Mouse (Mus musculus): ENCODE data around the gene Pknox2. TPM values are rescaled to one million over a fixed set of nuclear protein-coding genes. Genes with fewer than 3 reads are reported as not detected.

Gene Pknox2
- polyA plus RNA-seq, 1 experiment, result 13.6 TPM

DNA sequence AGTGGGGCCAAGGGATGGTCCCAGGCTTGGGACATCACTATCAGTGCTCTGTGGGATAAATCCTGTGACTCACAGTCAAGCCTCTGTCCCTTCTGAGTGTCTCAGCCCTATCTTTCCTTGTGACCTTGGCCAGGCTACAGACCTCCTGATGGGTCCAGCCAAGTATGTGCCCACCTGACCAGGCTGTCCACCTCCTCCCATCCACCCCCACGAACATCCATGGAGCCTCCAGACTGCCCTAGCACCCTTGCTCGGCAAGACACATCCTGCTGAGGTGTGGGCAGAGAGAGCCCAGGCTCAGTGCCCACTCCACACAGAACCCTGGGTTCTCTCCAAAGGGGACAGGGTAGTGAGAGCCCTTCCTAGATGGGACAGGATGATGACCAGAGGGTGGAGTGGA, 204.6 kb downstream of the Pknox2 start:
- no peak for DNase-seq (ENCODE audit: low spot score)

DNA sequence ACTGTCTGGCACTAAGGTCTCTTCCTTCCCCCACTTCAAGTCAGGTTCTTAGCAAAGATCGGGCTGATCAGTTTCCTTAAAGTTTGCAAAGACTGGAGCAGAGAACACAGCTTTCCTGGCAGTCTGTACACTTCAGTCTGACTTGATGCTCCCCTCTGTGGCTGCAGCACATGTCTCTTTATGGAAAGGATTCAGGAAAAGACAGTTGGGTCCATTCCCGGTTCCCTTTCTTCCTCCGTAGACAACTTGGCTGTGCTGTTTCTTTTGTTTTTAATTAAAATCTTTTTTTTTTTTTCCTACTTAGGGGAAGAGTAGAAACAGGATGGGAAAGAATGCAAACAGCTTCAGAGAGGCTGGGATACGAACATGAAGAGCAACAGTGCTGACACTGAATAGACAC, 205.1 kb downstream of the Pknox2 start:
- DNase-seq (ENCODE audit: low spot score), result no peak

DNA sequence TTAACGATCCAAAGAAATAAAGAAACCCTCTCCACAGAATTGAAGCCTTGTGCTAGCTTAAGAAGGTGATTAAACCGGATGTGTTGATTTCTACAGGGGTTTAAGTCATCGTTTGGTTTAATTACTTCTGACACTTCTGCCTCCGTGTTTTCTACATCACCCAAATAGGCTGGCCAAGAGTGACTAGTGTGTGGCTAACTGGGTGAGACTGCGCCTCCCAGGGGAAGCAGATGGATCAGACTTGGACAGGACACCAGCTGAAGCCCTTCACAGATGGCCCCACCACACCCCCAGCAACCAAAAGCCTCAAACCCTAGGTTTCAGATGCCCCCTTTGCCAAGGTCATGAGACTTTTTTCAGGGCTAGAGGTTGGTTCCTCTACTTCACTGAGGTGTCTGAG, 205.6 kb downstream of the Pknox2 start:
- DNase-seq (ENCODE audit: low spot score), result no peak

DNA sequence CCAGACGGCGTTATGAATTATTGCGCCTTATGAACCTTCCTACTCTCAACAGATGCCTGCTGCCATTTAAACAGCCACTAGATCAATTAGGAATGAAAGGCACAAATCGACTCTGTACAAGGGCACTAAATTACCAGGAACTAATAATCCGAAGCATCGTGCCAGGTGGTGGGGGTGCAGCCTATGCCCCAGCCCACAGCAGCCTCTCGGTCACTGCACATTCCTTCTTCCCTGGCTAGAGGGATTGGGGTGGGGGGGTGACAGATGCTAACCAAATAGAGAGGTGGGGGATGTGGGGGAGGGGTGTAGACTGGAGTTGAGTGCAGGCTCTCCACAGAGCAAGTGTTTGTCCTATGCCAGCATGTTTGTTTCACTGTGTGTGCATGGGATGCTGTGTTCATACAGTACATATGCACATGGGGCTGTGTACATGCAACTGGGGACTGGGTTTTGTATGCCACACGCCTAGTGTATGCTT, 208.6 kb downstream of the Pknox2 start:
- DNase-seq (ENCODE audit: low spot score), result no peak

DNA sequence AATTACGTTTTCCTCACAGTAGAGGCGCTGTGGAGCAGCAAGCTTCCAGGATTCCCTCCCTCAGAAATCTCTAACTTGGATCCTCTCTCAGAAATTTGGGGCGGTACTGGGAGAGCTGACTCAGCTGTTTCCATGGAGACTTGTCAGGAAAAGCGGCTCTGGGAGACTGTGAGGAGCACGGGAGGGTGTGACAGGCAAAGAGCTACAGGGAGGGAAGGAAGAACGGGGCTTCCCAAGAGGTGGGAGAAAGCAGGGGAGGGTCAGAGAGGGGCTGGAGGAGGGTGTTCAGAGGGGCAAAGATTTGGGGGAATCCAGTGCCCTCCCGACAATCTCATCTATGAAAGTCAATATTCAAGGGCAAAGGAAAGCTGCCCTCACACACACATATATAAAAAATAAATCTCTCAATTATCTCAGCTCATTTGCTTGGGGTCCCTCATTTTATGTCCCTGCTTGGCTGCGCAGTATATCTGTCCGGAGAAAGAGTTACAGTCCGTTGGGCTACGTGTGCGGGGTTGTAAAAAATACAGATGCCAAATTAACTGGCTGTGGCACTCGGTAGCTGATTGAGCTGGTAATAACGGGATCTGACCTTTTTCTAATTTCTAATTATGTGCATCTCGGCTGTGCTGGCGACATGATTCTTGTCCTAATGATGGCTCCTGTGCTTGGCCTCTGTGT, 213.3 kb downstream of the Pknox2 start:
- DNase-seq (ENCODE audit: low spot score), result no peak

DNA sequence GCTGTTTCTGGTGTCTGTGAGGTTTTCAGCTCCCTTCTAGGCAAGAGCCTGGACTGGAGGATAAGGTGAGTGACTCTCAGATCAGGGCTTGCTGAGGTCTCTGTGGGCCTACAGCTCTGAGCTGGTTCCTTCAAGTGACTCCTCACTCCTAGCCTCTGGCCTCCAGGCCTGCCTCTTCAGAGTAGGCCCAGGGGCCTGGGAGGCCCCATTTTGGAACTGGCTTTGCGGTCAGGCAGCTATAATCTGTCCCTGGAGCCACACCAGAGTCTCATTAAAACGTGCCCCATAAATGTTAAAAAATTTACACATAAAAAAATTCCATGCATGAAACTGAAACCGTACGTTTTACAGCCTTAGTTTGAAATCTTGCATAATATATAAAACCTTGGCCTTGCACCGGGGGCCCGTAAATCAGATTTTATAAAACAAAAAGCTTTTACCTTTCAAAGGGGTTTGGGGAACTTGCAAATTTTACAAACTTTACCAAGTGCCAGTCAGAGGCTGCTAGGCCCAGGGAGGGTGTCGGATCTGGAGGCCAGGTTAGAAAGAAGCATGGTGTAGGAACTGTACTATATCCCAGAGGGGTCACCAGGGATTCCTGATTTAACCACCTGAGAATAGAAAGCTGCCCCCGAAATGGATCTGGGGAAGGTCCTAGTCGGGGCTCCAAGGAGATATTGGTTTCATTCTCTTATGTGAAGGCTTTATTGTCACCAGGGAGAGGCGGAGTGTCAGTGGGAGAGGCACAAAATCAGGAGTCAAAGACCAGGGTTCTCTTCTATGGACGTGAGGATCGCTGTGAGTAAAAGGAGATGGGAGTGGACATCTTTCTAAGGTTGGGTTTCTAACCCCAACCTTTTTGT, 214.0 kb downstream of the Pknox2 start:
- DNase-seq (ENCODE audit: low spot score), result no peak

DNA sequence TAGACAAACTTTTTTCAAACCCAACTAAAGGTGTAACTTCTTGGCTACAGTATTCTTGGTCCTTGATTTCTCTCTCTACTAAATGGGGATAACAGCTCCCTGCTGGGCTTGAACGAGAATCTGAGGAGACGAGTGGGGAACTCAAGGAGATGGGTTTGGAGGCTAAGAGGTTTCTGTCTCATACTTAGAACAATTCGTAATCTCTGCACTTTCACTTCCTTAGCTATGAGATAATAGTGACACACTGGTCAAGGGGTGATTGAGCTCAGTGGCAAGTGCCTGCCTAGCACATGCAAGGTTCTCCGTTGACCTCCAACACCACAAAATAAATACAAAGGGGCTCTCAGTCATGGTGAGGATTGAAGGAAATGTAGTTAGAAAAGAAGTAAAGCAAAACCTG, 215.6 kb downstream of the Pknox2 start:
- DNase-seq (ENCODE audit: low spot score), result no peak

DNA sequence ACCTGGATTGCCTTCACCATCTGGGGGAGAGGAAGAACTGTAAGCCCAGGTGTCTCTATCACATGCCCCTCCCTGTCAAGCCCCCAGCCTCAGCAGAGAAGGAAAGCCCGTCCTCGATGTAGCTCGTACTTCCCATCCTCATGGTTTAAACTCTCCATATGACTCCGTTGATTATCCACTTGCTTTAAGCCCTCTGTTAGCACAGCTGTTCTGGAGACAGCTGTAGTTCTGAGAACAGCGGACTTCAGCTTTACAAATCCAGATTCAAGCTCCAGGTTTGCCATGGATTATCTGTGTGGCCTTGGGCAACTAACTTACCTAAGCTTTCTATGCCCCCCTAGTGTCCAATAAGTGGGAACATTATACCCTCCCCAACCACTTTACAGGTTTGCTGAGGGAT, 223.5 kb downstream of the Pknox2 start:
- DNase-seq (ENCODE audit: low spot score), result no peak

DNA sequence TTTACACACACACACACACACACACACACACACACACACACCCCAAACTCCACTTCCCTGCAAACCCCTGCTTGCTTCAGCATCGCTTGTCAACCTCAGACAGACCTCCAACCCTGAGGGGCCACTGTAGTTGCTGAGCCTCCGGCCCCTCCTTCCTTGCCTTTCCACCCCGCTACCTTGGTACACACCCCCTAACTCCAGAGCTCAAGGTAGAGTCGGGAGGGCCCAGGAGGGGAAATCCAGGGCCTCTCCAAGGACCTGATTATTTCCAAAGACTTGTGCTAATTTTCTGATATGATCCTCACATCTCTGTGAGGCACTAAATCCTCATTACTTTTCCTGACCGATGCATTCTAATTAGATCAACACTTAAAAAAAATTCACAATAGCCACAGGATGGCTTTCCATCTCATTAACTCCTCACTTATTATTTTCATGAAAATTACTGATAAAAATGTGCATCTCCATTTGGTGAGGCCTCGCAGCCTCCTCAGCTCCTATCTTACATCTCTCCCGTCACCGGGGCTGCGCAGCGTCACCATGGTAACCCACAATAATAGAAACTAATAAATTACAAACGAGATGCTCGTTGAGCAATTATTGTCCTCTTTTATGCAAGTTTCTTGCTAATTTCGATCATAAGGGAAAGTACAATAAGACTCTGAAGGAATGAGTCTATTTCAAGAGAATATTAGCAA, 225.3 kb downstream of the Pknox2 start:
- DNase-seq (ENCODE audit: low spot score), result no peak

DNA sequence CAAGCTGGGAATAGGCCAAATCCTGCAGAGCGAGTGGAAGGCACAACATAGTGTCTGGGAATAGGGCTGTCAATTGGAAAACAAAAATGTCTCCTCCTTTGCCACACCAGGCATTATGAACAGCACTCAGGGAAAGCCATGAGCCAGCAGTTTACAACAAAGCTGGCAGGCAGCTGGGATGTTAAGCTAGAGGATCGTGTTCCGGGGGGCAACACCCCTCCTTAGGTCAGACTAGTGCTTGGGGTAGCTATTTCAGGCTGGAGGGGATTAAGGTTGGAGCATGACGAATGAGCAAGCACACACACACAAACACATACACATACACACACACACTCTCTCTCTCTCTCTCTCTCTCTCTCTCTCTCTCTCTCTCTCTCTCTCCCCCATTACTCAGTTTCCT, 227.7 kb downstream of the Pknox2 start:
- DNase-seq (ENCODE audit: low spot score), result no peak

DNA sequence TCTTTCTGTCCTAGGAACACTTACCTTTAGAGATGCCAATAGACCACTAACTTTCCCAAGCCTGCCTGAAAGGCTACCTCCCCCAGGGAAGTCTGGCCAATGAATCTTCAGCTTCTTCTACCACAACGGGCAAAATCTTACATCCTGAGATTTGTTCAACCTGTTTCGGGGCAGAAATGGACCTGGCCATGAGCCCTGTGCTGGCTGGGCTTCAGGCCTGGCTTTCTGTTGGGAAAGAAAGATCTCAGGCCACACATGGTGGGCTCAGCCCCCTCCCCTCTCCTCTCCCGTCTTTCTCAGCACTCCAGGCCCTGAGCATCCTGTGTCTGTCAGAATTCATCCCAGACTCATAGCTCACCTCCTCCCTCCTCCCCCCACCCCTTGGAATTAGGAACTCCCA, 228.6 kb downstream of the Pknox2 start:
- DNase-seq (ENCODE audit: low spot score), result no peak

DNA sequence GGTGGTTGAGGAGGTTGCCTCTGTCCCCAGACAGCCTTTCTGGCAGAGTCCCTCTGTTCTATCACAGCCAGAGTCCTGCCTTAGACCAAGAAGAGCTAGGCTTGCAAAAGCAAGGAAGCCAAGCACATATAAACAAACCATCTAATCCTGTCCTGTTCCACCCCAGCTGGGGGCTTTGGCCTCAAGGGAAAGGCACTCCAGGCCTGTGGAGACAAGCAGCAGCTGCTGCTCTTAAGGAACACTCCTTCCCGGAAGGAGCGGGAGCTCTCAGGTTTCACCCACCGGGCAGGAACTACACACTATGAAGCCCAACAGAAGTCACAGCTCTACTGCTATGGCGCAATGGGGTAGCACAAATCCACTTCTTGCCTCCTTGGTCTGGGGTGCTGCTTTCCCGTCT, 230.3 kb downstream of the Pknox2 start:
- no peak for DNase-seq (ENCODE audit: low spot score)

DNA sequence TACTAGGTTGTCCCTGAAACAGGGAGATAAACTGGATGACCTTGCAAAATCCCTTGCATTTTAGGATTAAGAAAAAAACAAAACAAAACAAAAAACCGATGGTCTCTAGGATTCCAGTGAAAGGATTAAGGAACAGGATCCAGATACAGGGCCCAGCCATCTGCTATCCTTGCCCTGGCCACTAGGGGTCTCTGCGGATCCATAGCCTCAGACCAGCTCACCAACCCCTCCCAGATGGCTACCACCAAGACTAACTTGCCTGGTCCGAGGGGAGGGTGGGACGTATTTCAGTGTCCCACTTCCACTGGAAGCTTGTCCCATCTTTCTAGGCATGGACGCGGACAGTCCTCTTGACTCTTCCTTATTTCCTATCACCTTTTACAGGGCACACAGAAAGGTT, 230.8 kb downstream of the Pknox2 start:
- DNase-seq (ENCODE audit: low spot score), result peak; percentile 60

DNA sequence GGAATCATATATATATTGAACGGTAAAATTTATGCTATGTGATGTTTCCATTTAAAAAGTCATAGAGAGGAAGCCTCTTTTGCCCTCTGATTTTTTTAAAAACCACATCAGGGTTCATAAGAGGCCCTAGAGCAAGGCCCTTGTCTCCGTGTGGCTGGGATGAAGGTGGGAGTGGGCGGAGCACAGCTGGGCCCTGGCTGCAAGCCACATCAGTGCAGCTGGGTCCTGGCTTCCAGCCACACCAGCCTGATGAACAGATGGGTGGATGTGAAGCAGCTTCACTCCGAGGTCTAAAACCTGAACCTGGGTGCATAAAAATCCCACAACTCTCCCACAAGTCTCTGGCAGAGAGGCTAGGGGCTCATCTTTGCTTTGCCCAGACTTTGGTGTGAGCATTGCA, 241.8 kb downstream of the Pknox2 start:
- no peak for DNase-seq (ENCODE audit: low spot score)

DNA sequence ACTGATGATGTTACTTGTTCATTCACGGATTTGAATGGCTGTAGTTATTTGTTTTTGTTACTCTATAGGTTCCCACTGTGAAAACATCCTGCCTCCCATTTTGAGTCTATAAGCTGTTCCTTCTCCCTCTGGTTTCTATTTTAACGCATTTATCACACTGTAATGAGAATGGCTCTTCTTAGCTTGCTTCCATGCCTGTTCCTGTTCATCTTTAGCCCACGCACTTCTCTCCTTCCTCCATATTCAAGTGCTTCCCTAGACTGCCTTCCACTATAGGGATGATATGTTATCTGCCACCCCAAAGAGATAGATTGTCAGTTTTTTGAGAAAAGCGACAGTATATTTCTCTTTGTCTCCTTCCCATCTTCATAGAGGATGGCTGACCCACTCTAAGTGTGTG, 246.7 kb downstream of the Pknox2 start:
- no peak for DNase-seq (ENCODE audit: low spot score)

DNA sequence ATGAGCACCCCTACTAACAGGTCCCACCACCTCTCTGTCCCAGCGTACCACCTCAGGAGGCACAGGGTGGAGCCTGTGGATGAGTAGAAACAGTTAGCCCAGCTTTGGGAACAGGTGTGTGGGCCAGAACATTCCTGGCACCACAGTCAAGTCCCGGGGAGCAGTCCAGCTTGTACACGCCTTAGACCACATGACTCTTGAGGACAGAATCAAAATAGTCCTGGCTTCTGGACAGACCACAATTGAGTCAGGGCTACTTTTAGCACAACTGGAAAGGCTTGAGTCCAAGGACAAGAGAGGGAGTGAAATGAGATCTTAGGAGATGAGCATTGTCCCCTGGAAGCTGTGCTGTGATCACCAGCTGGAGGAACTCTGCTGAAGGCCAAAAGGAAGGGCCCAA, 248.6 kb downstream of the Pknox2 start:
- no peak for DNase-seq (ENCODE audit: low spot score)

DNA sequence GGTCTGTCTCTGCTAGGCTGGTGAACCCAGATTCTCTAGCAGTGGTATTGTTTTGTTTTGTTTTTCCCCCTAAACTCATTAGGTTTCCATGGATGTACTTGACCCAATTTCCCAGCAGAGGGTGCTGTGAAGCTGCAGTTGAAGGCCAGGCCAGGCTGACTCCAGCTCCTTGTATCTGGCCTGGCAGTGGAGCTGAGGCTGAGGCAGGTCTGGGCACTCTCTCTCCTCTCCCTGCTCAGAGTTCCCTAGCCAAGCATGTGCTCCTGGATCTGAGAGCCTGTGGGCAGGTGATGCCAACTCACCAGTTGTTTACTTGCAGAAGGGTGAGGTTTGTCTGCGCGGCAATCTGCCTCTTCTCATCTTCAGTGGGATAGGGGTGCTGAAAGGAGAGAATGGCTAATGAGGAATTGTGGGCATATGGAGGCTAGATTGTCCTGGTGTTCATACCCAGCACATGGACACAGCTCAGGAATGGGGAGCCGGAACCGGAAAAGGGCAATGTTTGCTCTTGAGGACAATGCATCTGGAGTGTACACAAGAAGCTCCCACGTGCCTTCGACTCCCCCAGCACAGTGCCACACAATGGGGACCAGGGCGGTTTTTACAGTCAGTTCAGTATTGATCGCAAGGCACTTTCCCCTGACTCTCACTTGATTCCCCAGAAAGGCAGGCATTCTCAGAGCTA, 252.1 kb downstream of the Pknox2 start:
- DNase-seq (ENCODE audit: low spot score), result no peak

DNA sequence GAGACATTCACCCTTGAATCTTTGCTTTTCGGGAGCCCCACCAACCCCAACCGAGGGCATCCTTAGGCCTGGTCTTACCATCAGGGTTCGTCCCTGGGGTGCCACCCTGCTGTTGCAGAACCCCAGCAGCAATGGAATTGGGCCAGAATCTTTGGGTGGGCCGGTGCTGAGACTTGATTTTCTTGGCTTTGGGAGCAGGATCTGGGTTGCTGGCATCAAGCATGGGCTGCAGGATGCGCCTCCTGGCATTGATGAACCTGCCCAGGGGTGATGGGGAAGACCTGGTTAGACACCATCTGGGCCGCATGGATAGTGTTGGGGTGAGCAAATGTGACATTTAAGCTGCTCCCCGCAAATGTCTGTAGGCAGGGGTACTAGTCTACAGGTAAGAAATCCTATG, 253.0 kb downstream of the Pknox2 start:
- DNase-seq (ENCODE audit: low spot score), result no peak

DNA sequence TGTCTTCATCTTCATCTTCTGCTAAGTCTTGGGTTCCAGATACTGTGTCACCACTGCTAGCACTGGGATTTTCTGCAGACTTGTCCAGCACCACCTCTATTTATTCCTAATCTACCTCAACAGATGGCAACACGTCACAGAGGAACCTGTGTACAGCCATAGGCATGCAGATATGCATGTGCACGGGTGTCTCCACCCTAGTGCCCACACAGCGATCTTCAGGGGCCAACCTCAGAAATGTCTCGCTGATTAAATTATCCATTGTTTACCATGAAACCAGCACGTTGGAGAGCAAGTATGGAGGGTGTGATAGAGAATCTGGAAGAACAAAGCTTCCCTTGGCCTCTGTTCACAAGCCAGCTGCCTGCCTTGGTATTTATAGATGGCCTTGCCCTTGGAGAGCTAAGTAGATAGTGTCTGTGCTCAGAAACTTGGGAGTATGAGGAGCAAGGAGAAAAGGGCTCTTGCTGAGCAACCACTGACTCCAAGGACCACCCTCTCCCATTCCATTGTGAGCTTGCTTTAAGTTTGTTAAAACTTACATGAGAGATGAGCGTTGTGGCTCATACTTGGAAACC, 253.7 kb downstream of the Pknox2 start:
- DNase-seq (ENCODE audit: low spot score), result no peak

DNA sequence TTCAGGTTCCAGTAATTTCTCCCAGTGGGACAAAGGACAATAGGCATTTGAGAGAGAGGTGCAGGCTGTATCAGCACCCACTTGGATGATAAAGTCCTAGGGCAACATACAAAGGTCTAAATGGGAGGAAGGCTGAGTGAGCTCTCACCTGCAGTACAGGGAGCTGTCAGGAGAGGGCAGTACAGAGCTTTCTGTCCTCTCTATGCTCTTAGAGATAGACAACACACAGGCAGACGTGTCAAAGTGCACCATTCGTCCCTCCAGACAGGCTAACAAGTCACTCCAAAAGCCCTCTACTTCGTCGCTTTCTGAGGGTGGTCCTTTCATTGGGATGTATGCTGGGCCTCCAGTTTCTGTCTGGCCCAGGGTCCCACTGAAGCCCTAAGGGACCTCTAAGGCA, 256.7 kb downstream of the Pknox2 start:
- DNase-seq (ENCODE audit: low spot score), result no peak

DNA sequence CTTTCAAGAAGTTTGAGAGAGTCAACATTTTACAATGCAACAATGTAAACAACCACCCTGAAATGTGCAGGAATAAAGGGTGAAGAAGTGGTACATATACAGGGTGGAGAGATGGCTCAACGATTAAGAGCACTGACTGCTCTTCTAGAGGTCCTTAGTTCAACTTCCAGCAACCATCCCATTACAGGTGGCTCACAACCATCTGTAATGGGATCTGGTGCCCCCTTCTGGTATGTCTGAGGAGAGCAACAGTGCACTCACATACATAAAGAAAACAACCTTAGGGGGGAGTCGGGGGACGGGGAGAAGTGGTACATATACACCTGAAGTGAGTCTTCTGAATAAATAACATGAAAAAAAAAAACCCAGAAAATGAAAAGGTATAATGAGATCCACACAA, 262.0 kb downstream of the Pknox2 start:
- DNase-seq (ENCODE audit: low spot score), result no peak

DNA sequence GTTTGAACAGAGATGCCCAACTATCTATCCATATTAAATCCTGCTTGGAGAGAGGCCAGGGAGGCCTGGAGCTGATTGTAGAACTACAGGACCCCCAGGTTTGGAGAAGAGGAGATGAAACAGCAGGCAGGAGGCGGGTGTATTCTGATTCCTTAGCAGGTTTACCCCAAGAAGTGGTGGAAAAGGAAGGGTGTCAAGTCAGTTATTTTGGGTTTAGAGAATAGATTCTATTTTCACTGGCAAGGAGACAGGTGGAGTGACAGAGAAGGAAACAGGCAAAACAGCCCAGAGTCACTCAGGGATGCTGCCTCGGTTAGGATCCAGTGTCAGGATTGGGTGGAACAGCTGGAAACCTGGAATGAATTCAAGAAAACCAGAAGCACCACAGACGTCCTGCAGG, 263.6 kb downstream of the Pknox2 start:
- DNase-seq (ENCODE audit: low spot score), result no peak
